Mouse (Mus musculus): ENCODE measurements around the gene Ifi27. TPM values are rescaled to one million over a fixed set of nuclear protein-coding genes. Genes with fewer than 3 reads are reported as not detected.

Ifi27 gene
- polyA plus RNA-seq, 1 experiment: 2.1 TPM

GRCm38 (mm10) chr12:103395486-103396275, 38.3 kb upstream of the Ifi27 start:
- Histone ChIP-seq H3K27ac (ENCODE audit: insufficient read depth, low read length) (no peak overlapping the region), H3K9ac (ENCODE audit: low read depth, poor library complexity, severe bottlenecking) (no peak overlapping the region), H3K36me3 (ENCODE audit: control insufficient read depth, insufficient read depth, low read length, poor library complexity, severe bottlenecking) (no peaks in the 10 kb centered on the region), H3K4me3 (ENCODE audit: low read depth, low read length) (no peak overlapping the region), H3K9me3 (replicated peaks; ENCODE audit: control insufficient read depth, insufficient read depth, low read length, poor library complexity, severe bottlenecking) (no peaks in the 10 kb centered on the region), H3K27me3 (ENCODE audit: control insufficient read depth, insufficient read depth, low read length, poor library complexity, severe bottlenecking) (no peaks in the 10 kb centered on the region), H3K4me1 (ENCODE audit: control insufficient read depth, insufficient read depth, low read length) (no peaks in the 10 kb centered on the region)
- no peak for TF ChIP-seq POLR2A (IDR thresholded peaks at IDR 0.05; ENCODE audit: insufficient read depth, low read length)
- TF ChIP-seq EP300 (IDR thresholded peaks at IDR 0.05; ENCODE audit: insufficient read depth, low read depth, low read length): no peak

- Histone ChIP-seq H3K4me3 (ENCODE audit: low read depth, low read length) (no peak overlapping the region), H3K36me3 (ENCODE audit: control insufficient read depth, insufficient read depth, low read length, poor library complexity, severe bottlenecking) (no peaks in the 10 kb centered on the region), H3K9ac (ENCODE audit: low read depth, poor library complexity, severe bottlenecking) (no peak overlapping the region), H3K4me1 (ENCODE audit: control insufficient read depth, insufficient read depth, low read length) (no peaks in the 10 kb centered on the region), H3K27ac (ENCODE audit: insufficient read depth, low read length) (no peak overlapping the region), H3K9me3 (replicated peaks; ENCODE audit: control insufficient read depth, insufficient read depth, low read length, poor library complexity, severe bottlenecking) (no peaks in the 10 kb centered on the region), H3K27me3 (ENCODE audit: control insufficient read depth, insufficient read depth, low read length, poor library complexity, severe bottlenecking) (no peaks in the 10 kb centered on the region)
- TF ChIP-seq EP300 (IDR thresholded peaks at IDR 0.05; ENCODE audit: insufficient read depth, low read depth, low read length) (no peak), POLR2A (IDR thresholded peaks at IDR 0.05; ENCODE audit: insufficient read depth, low read length) (no peak), CTCF (IDR thresholded peaks at IDR 0.05; ENCODE audit: low read depth, low read length) (no peak)
These were observed 37.3 kb upstream of the Ifi27 start for GRCm38 (mm10) chr12:103396751-103397150.

DNA sequence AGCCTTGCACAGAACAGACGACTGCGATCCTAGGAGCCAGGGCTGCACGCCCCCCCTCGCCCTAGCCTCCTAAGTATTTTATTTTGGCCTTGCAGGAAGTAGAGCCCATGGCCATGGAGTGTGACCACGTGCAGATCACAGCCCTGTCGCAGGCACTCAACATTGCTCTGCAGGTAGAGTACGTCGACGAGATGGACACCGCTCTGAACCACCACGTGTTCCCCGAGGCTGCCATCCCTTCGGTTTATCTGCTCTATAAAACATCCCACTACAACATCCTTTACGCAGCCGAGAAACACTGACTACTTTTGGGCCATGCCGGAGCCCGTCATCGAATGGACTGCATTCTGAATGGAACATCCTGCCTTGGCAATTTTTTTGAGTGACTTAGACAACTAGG, 29.9 kb upstream of the Ifi27 start:
- Histone ChIP-seq H3K27ac (ENCODE audit: insufficient read depth, low read length) (no peak overlapping the region), H3K4me1 (ENCODE audit: control insufficient read depth, insufficient read depth, low read length) (peaks cover 2% of the 10 kb centered on the region), H3K4me3 (ENCODE audit: low read depth, low read length) (no peak overlapping the region), H3K9ac (ENCODE audit: low read depth, poor library complexity, severe bottlenecking) (no peak overlapping the region), H3K27me3 (ENCODE audit: control insufficient read depth, insufficient read depth, low read length, poor library complexity, severe bottlenecking) (no peaks in the 10 kb centered on the region), H3K9me3 (replicated peaks; ENCODE audit: control insufficient read depth, insufficient read depth, low read length, poor library complexity, severe bottlenecking) (no peaks in the 10 kb centered on the region), H3K36me3 (ENCODE audit: control insufficient read depth, insufficient read depth, low read length, poor library complexity, severe bottlenecking) (peaks cover 14% of the 10 kb centered on the region)
- TF ChIP-seq POLR2A (IDR thresholded peaks at IDR 0.05; ENCODE audit: insufficient read depth, low read length) (no peak), EP300 (IDR thresholded peaks at IDR 0.05; ENCODE audit: insufficient read depth, low read depth, low read length) (no peak), CTCF (IDR thresholded peaks at IDR 0.05; ENCODE audit: low read depth, low read length) (no peak)

DNA sequence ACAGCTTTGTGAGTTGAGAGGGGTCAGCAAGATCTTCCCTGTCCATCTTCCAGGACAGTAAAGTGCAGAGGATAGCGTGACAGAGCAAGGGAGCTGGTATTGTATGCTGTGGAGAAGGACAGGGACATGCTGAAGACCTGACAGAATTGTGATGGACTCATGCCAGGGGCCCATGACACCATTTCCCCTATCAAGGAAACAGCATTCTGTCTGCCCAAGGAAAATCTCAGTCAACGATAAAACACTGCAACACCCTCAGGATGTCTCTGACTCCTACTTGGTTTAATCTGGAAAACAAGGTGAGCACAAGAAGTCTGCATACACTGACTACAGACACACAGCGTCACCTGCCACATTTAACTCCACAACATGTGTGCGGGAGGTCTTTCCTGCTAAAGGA, 26.3 kb upstream of the Ifi27 start, which contains the start of gene 9330161L09Rik:
TSS of gene 9330161L09Rik (minus strand) at position 101 of the 400 bp plus-strand sequence.
- peaks cover 46% of the 10 kb centered on the region for H3K36me3 ChIP-seq (ENCODE audit: control insufficient read depth, insufficient read depth, low read length, poor library complexity, severe bottlenecking)
- TF ChIP-seq CTCF (IDR thresholded peaks at IDR 0.05; ENCODE audit: low read depth, low read length): no peak
- no peak for TF ChIP-seq EP300 (IDR thresholded peaks at IDR 0.05; ENCODE audit: insufficient read depth, low read depth, low read length)
- TF ChIP-seq POLR2A (IDR thresholded peaks at IDR 0.05; ENCODE audit: insufficient read depth, low read length): no peak
- H3K9ac ChIP-seq (ENCODE audit: low read depth, poor library complexity, severe bottlenecking): no peak within 1 kb of the TSS
- no peaks in the 10 kb centered on the region for H3K9me3 ChIP-seq (replicated peaks; ENCODE audit: control insufficient read depth, insufficient read depth, low read length, poor library complexity, severe bottlenecking)
- H3K27me3 ChIP-seq (ENCODE audit: control insufficient read depth, insufficient read depth, low read length, poor library complexity, severe bottlenecking): no peaks in the 10 kb centered on the region
- peaks cover 2% of the 10 kb centered on the region for H3K4me1 ChIP-seq (ENCODE audit: control insufficient read depth, insufficient read depth, low read length)
- no peak within 1 kb of the TSS for H3K27ac ChIP-seq (ENCODE audit: insufficient read depth, low read length)
- H3K4me3 ChIP-seq (ENCODE audit: low read depth, low read length): no peak within 1 kb of the TSS

- H3K9me3 ChIP-seq (replicated peaks; ENCODE audit: control insufficient read depth, insufficient read depth, low read length, poor library complexity, severe bottlenecking): no peaks in the 10 kb centered on the region
- TF ChIP-seq CTCF (IDR thresholded peaks at IDR 0.05; ENCODE audit: low read depth, low read length): no peak
- TF ChIP-seq POLR2A (IDR thresholded peaks at IDR 0.05; ENCODE audit: insufficient read depth, low read length): no peak
- TF ChIP-seq EP300 (IDR thresholded peaks at IDR 0.05; ENCODE audit: insufficient read depth, low read depth, low read length): no peak
- no peak overlapping the region for H3K9ac ChIP-seq (ENCODE audit: low read depth, poor library complexity, severe bottlenecking)
- H3K36me3 ChIP-seq (ENCODE audit: control insufficient read depth, insufficient read depth, low read length, poor library complexity, severe bottlenecking): peaks cover 49% of the 10 kb centered on the region
- no peaks in the 10 kb centered on the region for H3K27me3 ChIP-seq (ENCODE audit: control insufficient read depth, insufficient read depth, low read length, poor library complexity, severe bottlenecking)
- H3K4me1 ChIP-seq (ENCODE audit: control insufficient read depth, insufficient read depth, low read length): peaks cover 2% of the 10 kb centered on the region
- H3K4me3 ChIP-seq (ENCODE audit: low read depth, low read length): no peak overlapping the region
- H3K27ac ChIP-seq (ENCODE audit: insufficient read depth, low read length): no peak overlapping the region
These were observed 25.9 kb upstream of the Ifi27 start for GRCm38 (mm10) chr12:103408144-103408543.

- Histone ChIP-seq H3K9ac (ENCODE audit: low read depth, poor library complexity, severe bottlenecking) (peak overlapping the region; percentile 79), H3K27ac (ENCODE audit: insufficient read depth, low read length) (no peak overlapping the region), H3K27me3 (ENCODE audit: control insufficient read depth, insufficient read depth, low read length, poor library complexity, severe bottlenecking) (no peaks in the 10 kb centered on the region), H3K4me3 (ENCODE audit: low read depth, low read length) (peak overlapping the region; percentile 95), H3K4me1 (ENCODE audit: control insufficient read depth, insufficient read depth, low read length) (peaks cover 2% of the 10 kb centered on the region), H3K36me3 (ENCODE audit: control insufficient read depth, insufficient read depth, low read length, poor library complexity, severe bottlenecking) (peaks cover 23% of the 10 kb centered on the region), H3K9me3 (replicated peaks; ENCODE audit: control insufficient read depth, insufficient read depth, low read length, poor library complexity, severe bottlenecking) (no peaks in the 10 kb centered on the region)
- TF ChIP-seq EP300 (IDR thresholded peaks at IDR 0.05; ENCODE audit: insufficient read depth, low read depth, low read length): no peak
- no peak for TF ChIP-seq CTCF (IDR thresholded peaks at IDR 0.05; ENCODE audit: low read depth, low read length)
- TF ChIP-seq POLR2A (IDR thresholded peaks at IDR 0.05; ENCODE audit: insufficient read depth, low read length): no peak
These were observed 8.8 kb upstream of the Ifi27 start for GRCm38 (mm10) chr12:103425016-103425728.

All from ES-Bruce4 (cell line).